Mouse (Mus musculus): ENCODE measurements around the gene Pak7. TPM values are rescaled to one million over a fixed set of nuclear protein-coding genes. Genes with fewer than 3 reads are reported as not detected.
A peak's percentile ranks its signal among the peaks of the same experiment; 100 is the strongest.
"Not testable (repeated sequence)": the region's sequence is repeated elsewhere in the genome, so short reads cannot be mapped to it uniquely, and the experiment has no call there.

Gene Pak7
- polyA plus RNA-seq, 1 experiment from 2014 or later: 2.6 TPM

- Histone ChIP-seq H3K27ac (replicated peaks) (no peak overlapping the region), H3K27me3 (replicated peaks; ENCODE audit: low read depth, poor library complexity, severe bottlenecking) (no peaks in the 10 kb centered on the region), H3K4me3 (no peak overlapping the region), H3K9me3 (no peaks in the 10 kb centered on the region), H3K4me1 (no peaks in the 10 kb centered on the region), H3K36me3 (replicated peaks) (no peaks in the 10 kb centered on the region)
- DNase-seq (ENCODE audit: low spot score): no peak
- 86% methylated on average over 4 of the region's 4 CpGs for WGBS
These were observed 62.1 kb downstream of the Pak7 start for GRCm38 (mm10) chr2:136325646-136326045.

DNA sequence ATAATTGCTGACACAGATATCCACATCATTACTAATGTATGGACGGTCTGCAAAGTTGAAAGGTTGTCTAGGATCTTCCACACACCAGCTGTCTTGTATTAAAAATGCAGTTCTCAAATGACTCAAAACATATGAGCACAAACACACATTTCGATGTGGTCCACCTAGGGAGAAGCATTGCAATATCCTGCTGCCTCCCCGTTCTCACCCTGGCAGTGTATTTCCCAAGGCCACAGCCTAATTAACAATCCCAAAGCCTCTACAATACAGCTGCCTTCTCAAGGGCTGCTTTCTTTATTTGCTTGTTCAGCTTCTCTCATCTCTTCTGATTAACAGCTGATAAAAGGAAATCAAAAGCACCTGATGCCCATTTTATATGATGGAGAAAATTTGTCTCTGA is 78.5 kb downstream of the Pak7 start:
- Histone ChIP-seq H3K27ac (replicated peaks) (no peak overlapping the region), H3K4me1 (no peaks in the 10 kb centered on the region), H3K27me3 (replicated peaks; ENCODE audit: low read depth, poor library complexity, severe bottlenecking) (no peaks in the 10 kb centered on the region), H3K4me3 (no peak overlapping the region), H3K9me3 (no peaks in the 10 kb centered on the region), H3K36me3 (replicated peaks) (no peaks in the 10 kb centered on the region)
- DNase-seq (ENCODE audit: low spot score): no peak
- WGBS: 62% methylated on average over 3 of the region's 3 CpGs

- no peak overlapping the region for H3K27ac ChIP-seq (replicated peaks)
- H3K4me3 ChIP-seq: no peak overlapping the region
- H3K36me3 ChIP-seq (replicated peaks): no peaks in the 10 kb centered on the region
- no peak for DNase-seq (ENCODE audit: low spot score)
- no peaks in the 10 kb centered on the region for H3K4me1 ChIP-seq
- H3K9me3 ChIP-seq: no peaks in the 10 kb centered on the region
- no peaks in the 10 kb centered on the region for H3K27me3 ChIP-seq (replicated peaks; ENCODE audit: low read depth, poor library complexity, severe bottlenecking)
- 86% methylated on average over 4 of the region's 4 CpGs for WGBS
These were observed 79.0 kb downstream of the Pak7 start for GRCm38 (mm10) chr2:136308743-136309142.

DNA sequence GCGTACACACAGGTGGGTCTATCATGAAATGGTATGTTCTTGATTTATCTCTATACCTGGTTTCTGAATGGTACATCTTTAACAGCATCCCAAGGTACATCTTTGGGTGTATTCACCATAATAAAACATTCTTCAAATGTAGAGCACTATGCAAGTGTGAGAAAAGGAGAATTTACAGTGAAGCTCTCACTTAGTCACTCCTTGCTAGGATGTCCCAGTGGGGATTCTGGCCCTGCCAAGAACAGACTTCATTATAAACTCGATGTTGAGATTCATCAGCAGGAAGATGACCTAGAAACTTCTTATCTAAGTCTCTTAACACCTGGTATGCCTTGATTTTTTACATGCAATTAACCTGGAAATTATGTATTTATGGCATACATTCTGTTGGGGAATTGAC is 85.6 kb downstream of the Pak7 start:
- 78% methylated on average over 2 of the region's 2 CpGs for WGBS
- no peaks in the 10 kb centered on the region for H3K4me1 ChIP-seq

DNA sequence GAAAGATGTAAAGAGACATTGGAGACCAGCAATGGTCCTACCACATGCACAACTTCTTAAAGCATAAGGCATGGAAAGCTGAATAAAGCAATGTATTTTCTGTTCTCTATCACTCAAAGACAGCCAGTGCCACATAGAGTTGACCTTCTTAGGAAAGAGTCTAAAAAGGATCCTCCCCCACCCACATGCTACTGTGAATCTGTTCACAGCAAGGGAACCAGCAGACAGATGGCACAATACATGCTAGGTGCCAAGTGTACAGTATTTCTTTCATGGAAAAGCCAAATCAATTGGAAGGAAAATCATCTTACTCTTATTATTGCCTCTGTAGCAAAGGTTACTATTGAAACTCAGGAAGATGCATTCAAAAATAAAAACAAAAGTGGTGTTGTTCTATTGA is 86.4 kb downstream of the Pak7 start:
- H3K27me3 ChIP-seq (replicated peaks; ENCODE audit: low read depth, poor library complexity, severe bottlenecking): no peaks in the 10 kb centered on the region
- H3K36me3 ChIP-seq (replicated peaks): no peaks in the 10 kb centered on the region
- H3K27ac ChIP-seq (replicated peaks): no peak overlapping the region
- no peak overlapping the region for H3K4me3 ChIP-seq
- DNase-seq (ENCODE audit: low spot score): no peak
- no peaks in the 10 kb centered on the region for H3K9me3 ChIP-seq
- no peaks in the 10 kb centered on the region for H3K4me1 ChIP-seq

More for the DNA sequence above, 85.6 kb downstream of the Pak7 start:
- no peaks in the 10 kb centered on the region for H3K9me3 ChIP-seq
- no peaks in the 10 kb centered on the region for H3K27me3 ChIP-seq (replicated peaks; ENCODE audit: low read depth, poor library complexity, severe bottlenecking)
- H3K4me3 ChIP-seq: no peak overlapping the region
- H3K36me3 ChIP-seq (replicated peaks): no peaks in the 10 kb centered on the region
- DNase-seq (ENCODE audit: low spot score): no peak
- H3K27ac ChIP-seq (replicated peaks): no peak overlapping the region

DNA sequence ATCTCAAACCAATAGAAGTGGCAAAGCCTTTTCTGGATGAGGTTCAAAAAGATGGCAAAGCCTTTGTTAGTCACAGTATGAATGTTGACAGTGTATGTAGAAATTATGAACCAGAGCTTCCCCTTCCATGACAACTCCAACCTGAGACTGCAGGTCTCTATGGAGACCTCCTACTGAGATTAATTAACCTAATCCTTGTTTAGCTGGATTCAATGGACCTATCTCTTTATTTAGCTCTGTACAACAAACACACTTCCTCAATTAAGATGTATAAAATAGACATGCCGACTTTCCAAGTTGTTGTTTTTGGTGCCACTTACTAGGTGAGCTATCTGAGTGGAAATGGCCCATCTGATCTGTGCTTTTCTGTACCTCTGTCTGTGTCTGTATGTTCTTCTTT is 90.4 kb downstream of the Pak7 start:
- Histone ChIP-seq H3K9me3 (no peaks in the 10 kb centered on the region), H3K4me3 (no peak overlapping the region), H3K4me1 (no peaks in the 10 kb centered on the region), H3K27ac (replicated peaks) (no peak overlapping the region), H3K27me3 (replicated peaks; ENCODE audit: low read depth, poor library complexity, severe bottlenecking) (no peaks in the 10 kb centered on the region), H3K36me3 (replicated peaks) (no peaks in the 10 kb centered on the region)
- WGBS: 69% methylated on average over 1 of the region's 1 CpGs
- no peak for DNase-seq (ENCODE audit: low spot score)

GRCm38 (mm10) chr2:136282043-136282442 is 105.7 kb downstream of the Pak7 start:
- Histone ChIP-seq H3K9me3 (no peaks in the 10 kb centered on the region), H3K27ac (replicated peaks) (no peak overlapping the region), H3K4me1 (no peaks in the 10 kb centered on the region), H3K36me3 (replicated peaks) (no peaks in the 10 kb centered on the region), H3K27me3 (replicated peaks; ENCODE audit: low read depth, poor library complexity, severe bottlenecking) (no peaks in the 10 kb centered on the region), H3K4me3 (no peak overlapping the region)
- 84% methylated on average over 1 of the region's 1 CpGs for WGBS
- DNase-seq (ENCODE audit: low spot score): no peak

DNA sequence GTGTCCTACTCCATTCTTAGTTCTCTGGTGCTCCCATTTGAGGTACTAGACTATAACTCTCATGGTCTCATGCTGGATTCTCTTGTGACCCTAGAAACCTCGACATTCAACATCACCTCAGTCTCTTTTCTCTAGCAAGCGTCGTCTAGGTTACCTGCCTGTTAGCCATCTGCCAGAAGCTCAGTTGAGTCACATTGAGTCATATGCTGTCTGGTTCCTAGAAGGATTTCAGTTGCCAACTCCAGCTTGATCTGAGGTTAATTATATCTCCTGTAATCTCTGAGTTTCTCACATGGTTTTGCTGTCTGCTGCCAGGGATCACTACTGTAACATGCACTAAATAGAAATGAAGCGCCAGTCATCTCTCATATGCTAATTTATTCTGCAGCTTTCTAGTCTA is 145.8 kb downstream of the Pak7 start:
- not testable (repeated sequence) for H3K36me3 ChIP-seq (replicated peaks); H3K4me3 ChIP-seq; DNase-seq (ENCODE audit: low spot score); H3K4me1 ChIP-seq; H3K9me3 ChIP-seq; H3K27me3 ChIP-seq (replicated peaks; ENCODE audit: low read depth, poor library complexity, severe bottlenecking); H3K27ac ChIP-seq (replicated peaks)
- 88% methylated on average over 4 of the region's 4 CpGs for WGBS

DNA sequence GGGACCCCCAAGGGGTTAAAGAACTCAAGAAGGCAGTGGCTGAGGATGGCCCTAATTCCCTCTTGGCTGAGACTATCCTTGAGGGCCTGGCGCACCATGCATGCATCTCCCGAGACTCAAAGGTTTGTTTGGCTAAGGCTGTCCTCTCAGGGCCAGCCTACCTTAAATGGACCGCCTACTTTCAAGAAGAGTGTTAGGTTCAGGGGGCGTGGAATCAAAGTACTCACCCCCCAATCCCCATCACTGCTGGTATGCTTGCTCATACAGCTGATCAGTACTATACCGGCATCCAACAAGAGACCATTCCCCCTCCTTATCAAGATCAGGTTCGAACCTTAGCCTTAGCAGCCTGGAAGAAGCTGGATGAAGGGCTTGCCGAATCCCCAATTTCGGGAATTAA is 156.5 kb downstream of the Pak7 start:
- DNase-seq (ENCODE audit: low spot score): no peak
- 92% methylated on average over 8 of the region's 8 CpGs for WGBS

DNA sequence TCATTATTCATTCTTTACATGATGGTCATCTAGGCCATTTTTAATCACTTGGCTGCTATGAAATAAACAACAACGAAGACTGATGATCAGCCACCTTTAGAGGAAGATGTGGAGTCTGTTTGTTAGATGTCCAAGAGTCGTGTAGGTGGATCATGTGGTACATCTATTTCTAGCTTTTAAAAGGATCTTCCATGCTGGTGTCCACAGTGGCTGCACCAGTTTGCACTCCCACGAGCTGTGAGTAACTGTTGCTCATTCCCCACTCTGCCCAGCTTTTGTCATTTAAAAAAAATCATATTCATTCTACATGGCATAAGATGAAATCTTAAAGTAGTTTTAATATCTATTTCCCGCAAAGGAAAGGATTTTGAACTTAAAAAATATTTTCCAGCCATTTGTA is 183.7 kb downstream of the Pak7 start:
- 84% methylated on average over 4 of the region's 4 CpGs for WGBS
- no peaks in the 10 kb centered on the region for H3K4me1 ChIP-seq
- no peak for DNase-seq (ENCODE audit: low spot score)
- no peak overlapping the region for H3K4me3 ChIP-seq
- no peaks in the 10 kb centered on the region for H3K9me3 ChIP-seq
- no peak overlapping the region for H3K27ac ChIP-seq (replicated peaks)
- H3K27me3 ChIP-seq (replicated peaks; ENCODE audit: low read depth, poor library complexity, severe bottlenecking): no peaks in the 10 kb centered on the region
- H3K36me3 ChIP-seq (replicated peaks): no peaks in the 10 kb centered on the region

More for the DNA sequence above, 156.5 kb downstream of the Pak7 start:
- Histone ChIP-seq H3K27me3 (replicated peaks; ENCODE audit: low read depth, poor library complexity, severe bottlenecking) (no peaks in the 10 kb centered on the region), H3K4me3 (no peak overlapping the region), H3K36me3 (replicated peaks) (no peaks in the 10 kb centered on the region), H3K4me1 (no peaks in the 10 kb centered on the region), H3K9me3 (no peaks in the 10 kb centered on the region), H3K27ac (replicated peaks) (no peak overlapping the region)

DNA sequence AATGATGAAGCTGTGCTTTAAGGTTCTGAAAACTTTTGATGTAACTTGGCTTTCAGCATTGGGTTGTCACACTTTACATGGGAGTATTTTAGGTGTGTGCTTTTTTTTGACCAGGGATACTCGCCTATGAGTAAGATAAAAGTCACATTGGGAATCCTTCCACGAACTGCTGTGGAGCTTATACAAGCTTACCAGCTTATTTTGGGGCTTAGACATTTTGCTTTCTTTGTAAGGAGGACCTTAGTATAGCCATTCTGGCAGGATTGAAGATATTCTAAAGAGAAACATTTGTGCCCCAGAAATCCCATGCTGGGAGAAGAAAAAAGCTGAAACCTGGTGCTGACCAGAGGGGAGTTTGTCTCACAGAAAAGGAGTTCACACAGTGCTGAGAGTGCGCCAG is 212.7 kb downstream of the Pak7 start:
- Histone ChIP-seq H3K4me1 (no peaks in the 10 kb centered on the region), H3K27ac (replicated peaks) (no peak overlapping the region), H3K36me3 (replicated peaks) (no peaks in the 10 kb centered on the region), H3K4me3 (no peak overlapping the region), H3K27me3 (replicated peaks; ENCODE audit: low read depth, poor library complexity, severe bottlenecking) (no peaks in the 10 kb centered on the region), H3K9me3 (no peaks in the 10 kb centered on the region)
- no peak for DNase-seq (ENCODE audit: low spot score)
- 76% methylated on average over 3 of the region's 3 CpGs for WGBS

DNA sequence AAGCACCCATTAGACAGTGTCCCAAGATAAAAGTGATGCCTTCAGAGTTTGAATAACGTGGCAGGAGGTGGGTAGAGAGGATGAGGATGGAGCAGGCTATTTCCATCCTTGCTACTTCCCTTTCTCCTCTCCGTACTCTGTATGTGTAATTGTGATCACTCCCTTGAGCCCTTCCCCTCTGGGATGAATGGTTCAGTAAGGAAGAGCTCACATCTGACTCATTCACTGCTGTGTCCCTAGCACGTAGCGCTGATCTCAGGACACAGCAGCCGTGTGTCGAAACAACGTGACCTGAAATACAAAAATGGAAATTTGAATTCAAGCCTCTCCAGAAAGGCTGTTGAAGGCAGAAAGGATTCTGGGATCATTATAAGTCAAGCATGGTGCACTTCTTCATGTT is 237.0 kb downstream of the Pak7 start:
- Histone ChIP-seq H3K4me3 (no peak overlapping the region), H3K27ac (replicated peaks) (no peak overlapping the region), H3K4me1 (no peaks in the 10 kb centered on the region), H3K9me3 (no peaks in the 10 kb centered on the region), H3K27me3 (replicated peaks; ENCODE audit: low read depth, poor library complexity, severe bottlenecking) (no peaks in the 10 kb centered on the region), H3K36me3 (replicated peaks) (no peaks in the 10 kb centered on the region)
- WGBS: 86% methylated on average over 7 of the region's 7 CpGs
- DNase-seq (ENCODE audit: low spot score): no peak

- peak; percentile 17 for DNase-seq (ENCODE audit: low spot score)
- no peaks in the 10 kb centered on the region for H3K9me3 ChIP-seq
- WGBS: 41% methylated on average over 4 of the region's 4 CpGs
These were observed 238.2 kb downstream of the Pak7 start for GRCm38 (mm10) chr2:136149530-136149929.

GRCm38 (mm10) chr2:136148999-136149398 is 238.8 kb downstream of the Pak7 start:
- Histone ChIP-seq H3K4me3 (no peak overlapping the region), H3K9me3 (no peaks in the 10 kb centered on the region), H3K36me3 (replicated peaks) (no peaks in the 10 kb centered on the region)

More at GRCm38 (mm10) chr2:136149530-136149929, 238.2 kb downstream of the Pak7 start:
- H3K4me1 ChIP-seq: no peaks in the 10 kb centered on the region
- no peaks in the 10 kb centered on the region for H3K27me3 ChIP-seq (replicated peaks; ENCODE audit: low read depth, poor library complexity, severe bottlenecking)
- H3K27ac ChIP-seq (replicated peaks): no peak overlapping the region
- no peak overlapping the region for H3K4me3 ChIP-seq
- H3K36me3 ChIP-seq (replicated peaks): no peaks in the 10 kb centered on the region

More at GRCm38 (mm10) chr2:136148999-136149398, 238.8 kb downstream of the Pak7 start:
- H3K27me3 ChIP-seq (replicated peaks; ENCODE audit: low read depth, poor library complexity, severe bottlenecking): no peaks in the 10 kb centered on the region
- WGBS: 6% methylated on average over 6 of the region's 6 CpGs
- H3K4me1 ChIP-seq: no peaks in the 10 kb centered on the region
- H3K27ac ChIP-seq (replicated peaks): no peak overlapping the region
- peak; percentile 82 for DNase-seq (ENCODE audit: low spot score)
